Mouse (Mus musculus): Measurements from ENCODE around the gene Ndufs3. TPM values are rescaled to one million over a fixed set of nuclear protein-coding genes. Genes with fewer than 3 reads are reported as not detected.
"Not testable (repeated sequence)": the region's sequence is repeated elsewhere in the genome, so short reads cannot be mapped to it uniquely, and the experiment has no call there.

Gene Ndufs3
- polyA plus RNA-seq, 1 experiment: 57.6 TPM

- H3K4me1 ChIP-seq (ENCODE audit: control insufficient read depth, insufficient read depth, low read length): no peaks in the 10 kb centered on the region; the same call in 1 of the 2 replicates
- H3K4me3 ChIP-seq (replicated peaks; ENCODE audit: control insufficient read depth, low read depth, low read length): peak overlapping the region; percentile 65
- H3K27ac ChIP-seq (ENCODE audit: control insufficient read depth, insufficient read depth, low read depth, low read length, poor library complexity): peak overlapping the region; percentile 69
- TF ChIP-seq CTCF (IDR thresholded peaks at IDR 0.05; ENCODE audit: control insufficient read depth, insufficient read depth, low read length) (no peak), POLR2A (IDR thresholded peaks at IDR 0.05; ENCODE audit: borderline replicate concordance, control insufficient read depth, low read depth, low read length) (no peak)
- 26% methylated on average over 7 of the region's 7 CpGs for WGBS
Measured at GRCm38 (mm10) chr2:90916560-90917232, 12.1 kb upstream of the Ndufs3 start.

GRCm38 (mm10) chr2:90915516-90915915 is 10.9 kb upstream of the Ndufs3 start:
- 76% methylated on average over 1 of the region's 1 CpGs for WGBS
- TF ChIP-seq POLR2A (IDR thresholded peaks at IDR 0.05; ENCODE audit: borderline replicate concordance, control insufficient read depth, low read depth, low read length) (no peak), CTCF (IDR thresholded peaks at IDR 0.05; ENCODE audit: control insufficient read depth, insufficient read depth, low read length) (no peak)
- Histone ChIP-seq H3K4me3 (replicated peaks; ENCODE audit: control insufficient read depth, low read depth, low read length) (no peak overlapping the region), H3K27ac (ENCODE audit: control insufficient read depth, insufficient read depth, low read depth, low read length, poor library complexity) (no peak overlapping the region), H3K4me1 (ENCODE audit: control insufficient read depth, insufficient read depth, low read length) (no peaks in the 10 kb centered on the region; the same call in 1 of the 2 replicates)

GRCm38 (mm10) chr2:90913671-90914070 is 9.0 kb upstream of the Ndufs3 start:
- Histone ChIP-seq H3K4me3 (replicated peaks; ENCODE audit: control insufficient read depth, low read depth, low read length) (no peak overlapping the region), H3K4me1 (ENCODE audit: control insufficient read depth, insufficient read depth, low read length) (no peaks in the 10 kb centered on the region; the same call in 1 of the 2 replicates), H3K27ac (ENCODE audit: control insufficient read depth, insufficient read depth, low read depth, low read length, poor library complexity) (no peak overlapping the region)
- TF ChIP-seq POLR2A (IDR thresholded peaks at IDR 0.05; ENCODE audit: borderline replicate concordance, control insufficient read depth, low read depth, low read length) (no peak), CTCF (IDR thresholded peaks at IDR 0.05; ENCODE audit: control insufficient read depth, insufficient read depth, low read length) (no peak)
- 85% methylated on average over 2 of the region's 2 CpGs for WGBS

DNA sequence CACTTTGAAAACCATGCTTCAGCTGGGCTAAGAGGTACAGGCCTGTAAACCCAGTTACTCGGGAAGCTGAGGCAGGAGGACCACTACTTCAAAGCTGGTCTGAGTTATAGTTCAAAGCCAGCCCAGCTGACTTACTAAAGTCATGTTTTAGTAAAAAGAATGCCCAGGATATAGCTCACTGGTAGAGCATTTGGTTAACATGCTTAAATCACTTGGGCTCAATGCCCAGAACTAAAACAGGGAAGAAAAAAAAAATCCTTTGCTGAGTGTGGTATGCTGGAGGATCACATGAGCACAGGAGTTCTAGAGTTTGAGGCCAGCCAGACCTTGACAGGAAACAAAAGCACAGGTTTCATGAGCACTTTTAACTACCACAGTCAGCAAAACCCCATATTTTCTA is 7.0 kb upstream of the Ndufs3 start:
- H3K27ac ChIP-seq (ENCODE audit: control insufficient read depth, insufficient read depth, low read depth, low read length, poor library complexity): no peak overlapping the region
- TF ChIP-seq CTCF (IDR thresholded peaks at IDR 0.05; ENCODE audit: control insufficient read depth, insufficient read depth, low read length) (no peak), POLR2A (IDR thresholded peaks at IDR 0.05; ENCODE audit: borderline replicate concordance, control insufficient read depth, low read depth, low read length) (no peak)
- no peak overlapping the region for H3K4me3 ChIP-seq (replicated peaks; ENCODE audit: control insufficient read depth, low read depth, low read length)
- H3K4me1 ChIP-seq (ENCODE audit: control insufficient read depth, insufficient read depth, low read length): no peaks in the 10 kb centered on the region
- WGBS: 79% methylated on average over 1 of the region's 1 CpGs

- H3K4me3 ChIP-seq (replicated peaks; ENCODE audit: control insufficient read depth, low read depth, low read length): no peak overlapping the region
- no peak for TF ChIP-seq POLR2A (IDR thresholded peaks at IDR 0.05; ENCODE audit: borderline replicate concordance, control insufficient read depth, low read depth, low read length)
- no peak for TF ChIP-seq CTCF (IDR thresholded peaks at IDR 0.05; ENCODE audit: control insufficient read depth, insufficient read depth, low read length)
- WGBS: 53% methylated on average over 1 of the region's 1 CpGs
- H3K27ac ChIP-seq (ENCODE audit: control insufficient read depth, insufficient read depth, low read depth, low read length, poor library complexity): no peak overlapping the region
- H3K4me1 ChIP-seq (ENCODE audit: control insufficient read depth, insufficient read depth, low read length): no peaks in the 10 kb centered on the region
Measured at GRCm38 (mm10) chr2:90910861-90911260, 6.2 kb upstream of the Ndufs3 start.

- Histone ChIP-seq H3K4me1 (ENCODE audit: control insufficient read depth, insufficient read depth, low read length) (no peaks in the 10 kb centered on the region; the same call in 1 of the 2 replicates), H3K27ac (ENCODE audit: control insufficient read depth, insufficient read depth, low read depth, low read length, poor library complexity) (no peak overlapping the region), H3K4me3 (replicated peaks; ENCODE audit: control insufficient read depth, low read depth, low read length) (no peak overlapping the region)
- TF ChIP-seq CTCF (IDR thresholded peaks at IDR 0.05; ENCODE audit: control insufficient read depth, insufficient read depth, low read length): no peak
- TF ChIP-seq POLR2A (IDR thresholded peaks at IDR 0.05; ENCODE audit: borderline replicate concordance, control insufficient read depth, low read depth, low read length): no peak
- WGBS: 89% methylated on average over 2 of the region's 2 CpGs
Measured at GRCm38 (mm10) chr2:90906721-90907120, 2.1 kb upstream of the Ndufs3 start.

DNA sequence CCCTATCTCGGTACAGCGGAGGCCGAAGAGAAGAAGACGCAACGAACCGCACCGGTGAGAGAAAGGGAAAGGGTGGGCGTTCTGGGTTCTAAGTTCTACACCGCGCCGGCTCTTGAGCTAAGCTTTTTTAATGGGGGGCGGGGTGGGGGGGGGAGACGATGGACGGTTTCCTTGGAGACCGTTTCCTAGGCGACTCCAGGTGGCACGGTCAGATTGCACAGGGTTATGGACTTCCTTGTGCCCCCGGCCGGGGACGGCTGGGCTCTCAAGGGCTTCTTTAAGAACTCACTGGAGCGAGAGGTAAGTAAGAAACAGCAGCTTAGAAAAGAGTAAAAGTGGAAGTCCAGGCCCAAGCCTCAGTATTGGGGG is 213 bp upstream of the Ndufs3 start:
- WGBS: under 1% methylated on average over 21 of the region's 21 CpGs

GRCm38 (mm10) chr2:90903398-90903797 is 1.2 kb downstream of the Ndufs3 start:
- H3K4me3 ChIP-seq (replicated peaks; ENCODE audit: control insufficient read depth, low read depth, low read length): no peak overlapping the region

More for the DNA sequence above, 213 bp upstream of the Ndufs3 start:
- Histone ChIP-seq H3K27ac (ENCODE audit: control insufficient read depth, insufficient read depth, low read depth, low read length, poor library complexity) (peak overlapping the region; percentile 78), H3K4me3 (replicated peaks; ENCODE audit: control insufficient read depth, low read depth, low read length) (peak overlapping the region; percentile 99), H3K4me1 (ENCODE audit: control insufficient read depth, insufficient read depth, low read length) (no peaks in the 10 kb centered on the region; the same call in 1 of the 2 replicates)
- TF ChIP-seq POLR2A (IDR thresholded peaks at IDR 0.05; ENCODE audit: borderline replicate concordance, control insufficient read depth, low read depth, low read length): no peak
- TF ChIP-seq CTCF (IDR thresholded peaks at IDR 0.05; ENCODE audit: control insufficient read depth, insufficient read depth, low read length): no peak

GRCm38 (mm10) chr2:90894299-90894677 is 10.3 kb downstream of the Ndufs3 start:
- H3K4me3 ChIP-seq (replicated peaks; ENCODE audit: control insufficient read depth, low read depth, low read length); H3K27ac ChIP-seq (ENCODE audit: control insufficient read depth, insufficient read depth, low read depth, low read length, poor library complexity); H3K4me1 ChIP-seq (ENCODE audit: control insufficient read depth, insufficient read depth, low read length): not testable (repeated sequence)
- WGBS: 68% methylated on average over 3 of the region's 3 CpGs

More at GRCm38 (mm10) chr2:90903398-90903797, 1.2 kb downstream of the Ndufs3 start:
- WGBS: 53% methylated on average over 2 of the region's 2 CpGs
- TF ChIP-seq CTCF (IDR thresholded peaks at IDR 0.05; ENCODE audit: control insufficient read depth, insufficient read depth, low read length): no peak
- H3K27ac ChIP-seq (ENCODE audit: control insufficient read depth, insufficient read depth, low read depth, low read length, poor library complexity): no peak overlapping the region
- H3K4me1 ChIP-seq (ENCODE audit: control insufficient read depth, insufficient read depth, low read length): no peaks in the 10 kb centered on the region; the same call in 1 of the 2 replicates
